Mouse (Mus musculus): ENCODE measurements around the gene 2610507B11Rik. TPM values are rescaled to one million over a fixed set of nuclear protein-coding genes. Genes with fewer than 3 reads are reported as not detected.

Gene 2610507B11Rik
- polyA plus RNA-seq, 1 experiment from 2014 or later = 192 TPM

DNA sequence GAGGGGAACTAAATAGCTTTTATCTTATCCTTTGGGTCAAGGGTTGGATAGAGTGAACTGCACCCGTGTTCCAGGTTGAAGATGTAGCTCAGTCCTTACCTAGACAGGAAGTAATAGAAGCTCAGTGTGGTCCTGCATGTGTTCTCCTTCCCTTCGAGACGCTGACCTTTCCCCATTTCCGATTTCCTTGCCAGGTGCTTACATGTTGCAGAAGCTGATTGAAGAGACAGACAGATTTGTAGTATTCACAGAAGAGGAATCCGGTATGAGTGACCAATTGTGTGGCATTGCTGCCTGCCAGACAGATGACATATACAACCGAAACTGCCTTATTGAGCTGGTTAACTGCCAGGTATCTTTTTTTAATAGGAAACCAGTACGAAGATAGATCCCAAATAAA is 17.3 kb downstream of the 2610507B11Rik start:
- in situ Hi-C loops (cut with MboI; ENCODE audit: low pct_unique_long_range_greater_than_20kb) = no loop called here
- ATAC-seq (no peak), DNase-seq (ENCODE audit: low read depth, low spot score) (no peak)
- ChIA-PET POLR2A (interaction anchor here (1.0 kb wide), 1 partner anchor 9 kb away, joined by 3 read pairs; no protein-coding TSS in a partner anchor), CTCF (interaction anchor here (1.7 kb wide), 1 partner anchor 16 kb away, joined by 9 read pairs; no protein-coding TSS in a partner anchor)
- no peaks in the 10 kb centered on the region for H3K27me3 ChIP-seq
- TF ChIP-seq CTCF (IDR thresholded peaks at IDR 0.05) = no peak

DNA sequence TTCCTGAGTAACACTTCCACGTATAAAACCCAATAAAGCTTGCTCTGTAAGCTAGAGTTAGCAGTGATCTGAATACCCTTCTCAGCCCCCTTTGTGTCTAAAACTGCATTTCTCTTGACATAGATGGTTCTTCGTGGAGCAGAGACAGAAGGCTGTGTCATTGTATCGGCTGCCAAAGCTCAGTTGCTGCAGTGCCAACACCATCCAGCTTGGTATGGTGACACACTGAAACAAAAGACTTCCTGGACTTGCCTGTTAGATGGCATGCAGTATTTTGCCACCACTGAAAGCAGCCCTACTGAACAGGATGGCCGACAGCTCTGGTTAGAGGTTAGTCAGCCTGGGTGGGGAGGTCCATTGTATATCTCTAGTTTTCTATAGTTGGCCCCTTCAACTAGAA is 18.0 kb downstream of the 2610507B11Rik start:
- ChIA-PET POLR2A (interaction anchor here (1.0 kb wide), 1 partner anchor 8 kb away, joined by 3 read pairs; no protein-coding TSS in a partner anchor), CTCF (interaction anchor here (1.7 kb wide), 1 partner anchor 16 kb away, joined by 9 read pairs; no protein-coding TSS in a partner anchor)
- TF ChIP-seq CTCF (IDR thresholded peaks at IDR 0.05) = no peak
- in situ Hi-C loops (cut with MboI; ENCODE audit: low pct_unique_long_range_greater_than_20kb) = no loop called here
- DNase-seq (ENCODE audit: low read depth, low spot score) (no peak), ATAC-seq (no peak)
- no peaks in the 10 kb centered on the region for H3K27me3 ChIP-seq

DNA sequence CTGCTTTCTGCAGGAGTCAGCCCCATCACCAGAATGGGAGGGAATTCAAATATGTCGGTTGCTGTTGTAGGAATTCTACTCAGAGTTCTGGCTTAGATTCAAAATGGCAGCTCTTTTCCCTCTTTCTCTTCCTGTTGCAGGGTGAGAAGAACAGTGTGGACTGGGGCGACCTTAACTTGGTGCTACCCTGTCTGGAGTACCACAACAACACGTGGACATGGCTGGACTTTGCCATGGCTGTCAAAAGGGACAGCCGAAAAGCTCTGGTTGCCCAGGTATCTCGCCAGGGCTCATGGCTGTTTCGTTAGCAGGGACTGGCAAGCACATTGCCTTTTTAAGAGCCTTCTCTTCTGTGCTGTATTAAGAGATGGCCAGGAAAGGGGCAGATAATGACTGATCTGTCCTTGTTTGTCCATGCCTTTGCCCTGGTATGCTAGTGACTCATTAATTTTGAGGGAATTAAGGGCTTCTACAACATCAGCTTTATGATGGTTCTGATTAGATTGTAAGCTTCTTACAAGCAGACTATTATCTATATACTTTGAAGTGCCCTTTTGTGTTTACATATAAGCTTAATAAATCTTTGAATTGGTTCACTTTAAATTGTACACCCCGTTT is 27.7 kb downstream of the 2610507B11Rik start:
- no peak for ATAC-seq
- ChIA-PET CTCF (interaction anchor here (0.8 to 1.1 kb wide), 2 partner anchors 12 to 16 kb away, joined by 4 to 5 read pairs; partner anchors contain the start of gene Spag5), POLR2A (interaction anchor here (0.8 kb wide), 1 partner anchor 12 kb away, joined by 4 read pairs; the partner anchor contains the start of gene Spag5)
- no peak for TF ChIP-seq CTCF (IDR thresholded peaks at IDR 0.05)
- DNase-seq (ENCODE audit: low read depth, low spot score) = no peak
- H3K27me3 ChIP-seq = no peaks in the 10 kb centered on the region
- in situ Hi-C loops (cut with MboI; ENCODE audit: low pct_unique_long_range_greater_than_20kb) = no loop called here

DNA sequence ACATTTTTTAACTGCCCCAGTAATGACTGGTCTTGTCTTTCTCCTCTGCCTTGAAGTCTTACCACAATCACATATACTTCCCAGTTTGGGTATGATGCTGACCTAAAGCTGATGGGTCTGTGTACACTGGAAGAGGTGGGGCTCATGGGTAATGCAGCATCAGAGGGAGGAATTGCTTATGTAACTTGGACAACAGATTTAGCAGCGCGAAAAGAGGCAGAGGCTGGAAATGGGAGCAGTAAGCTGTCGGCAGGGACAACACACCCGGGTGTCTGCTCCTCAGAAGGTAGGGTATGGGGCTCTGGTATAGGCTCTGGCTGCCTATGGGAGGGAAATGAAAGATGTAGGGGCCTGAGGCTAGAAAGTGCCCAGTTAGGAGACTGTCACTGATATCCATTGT is 29.1 kb downstream of the 2610507B11Rik start, which contains the start of gene BC030499:
Gene BC030499, plus strand, starts transcription at position 188 of the 400 bp plus-strand sequence.
- CTCF ChIA-PET = no interaction called here

DNA sequence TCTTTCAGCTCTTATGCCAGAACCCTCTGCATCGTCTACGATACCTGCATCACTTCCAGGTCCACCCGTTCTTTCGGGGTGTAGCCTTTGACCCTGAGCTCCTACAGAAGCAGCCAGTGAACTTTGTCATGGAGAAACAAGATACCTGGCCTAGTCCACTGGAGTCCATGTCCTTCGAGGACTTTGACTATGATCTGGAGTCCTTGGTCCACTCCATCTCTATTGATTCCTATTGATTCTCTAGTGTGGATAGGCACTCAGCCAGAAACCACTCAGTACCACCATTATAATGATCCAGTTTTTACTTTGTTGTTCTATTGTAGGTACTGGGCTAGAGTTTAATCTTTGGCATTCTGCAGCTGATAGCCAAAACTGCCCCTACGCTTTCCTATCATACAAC is 33.0 kb downstream of the 2610507B11Rik start:
- TF ChIP-seq CTCF (IDR thresholded peaks at IDR 0.05) = no peak
- POLR2A ChIA-PET = interaction anchor here (0.9 kb wide), 1 partner anchor 18 kb away, joined by 6 read pairs; no protein-coding TSS in a partner anchor
- no peak for ATAC-seq
- no peaks in the 10 kb centered on the region for H3K27me3 ChIP-seq
- DNase-seq (ENCODE audit: low read depth, low spot score) = no peak
- in situ Hi-C loops (cut with MboI; ENCODE audit: low pct_unique_long_range_greater_than_20kb) = no loop called here
- CTCF ChIA-PET = interaction anchor here (1.3 kb wide), 1 partner anchor 26 kb away, joined by 4 read pairs; no protein-coding TSS in a partner anchor

More for the DNA sequence above, 29.1 kb downstream of the 2610507B11Rik start, which contains the start of gene BC030499:
- in situ Hi-C loops (cut with MboI; ENCODE audit: low pct_unique_long_range_greater_than_20kb) = no loop called here
- TF ChIP-seq CTCF (IDR thresholded peaks at IDR 0.05) = no peak
- POLR2A ChIA-PET = no interaction called here
- DNase-seq (ENCODE audit: low read depth, low spot score) (no peak), ATAC-seq (no peak)
- no peaks in the 10 kb centered on the region for H3K27me3 ChIP-seq

DNA sequence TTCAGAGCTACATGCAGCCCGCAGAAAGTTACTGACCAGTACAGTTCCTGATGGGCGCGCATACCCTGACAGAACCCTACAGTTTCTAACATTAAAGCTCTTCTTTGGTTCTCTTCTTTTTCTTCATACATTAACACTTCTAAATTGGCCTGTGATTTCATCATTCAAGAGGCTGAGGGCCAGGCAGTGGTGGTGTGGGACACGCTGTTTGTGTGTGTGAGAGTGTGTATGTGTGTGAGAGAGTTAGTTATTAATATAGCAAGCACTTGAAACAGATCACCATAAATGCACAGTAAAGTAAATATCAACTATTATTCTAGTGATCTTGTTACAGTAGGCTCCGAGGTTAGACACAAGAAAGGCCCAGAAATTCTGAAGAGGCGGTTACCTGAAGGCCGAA is 39.4 kb downstream of the 2610507B11Rik start:
- no peak for DNase-seq (ENCODE audit: low read depth, low spot score)
- POLR2A ChIA-PET = interaction anchor here (0.8 kb wide), 1 partner anchor 11 kb away, joined by 4 read pairs; no protein-coding TSS in a partner anchor

DNA sequence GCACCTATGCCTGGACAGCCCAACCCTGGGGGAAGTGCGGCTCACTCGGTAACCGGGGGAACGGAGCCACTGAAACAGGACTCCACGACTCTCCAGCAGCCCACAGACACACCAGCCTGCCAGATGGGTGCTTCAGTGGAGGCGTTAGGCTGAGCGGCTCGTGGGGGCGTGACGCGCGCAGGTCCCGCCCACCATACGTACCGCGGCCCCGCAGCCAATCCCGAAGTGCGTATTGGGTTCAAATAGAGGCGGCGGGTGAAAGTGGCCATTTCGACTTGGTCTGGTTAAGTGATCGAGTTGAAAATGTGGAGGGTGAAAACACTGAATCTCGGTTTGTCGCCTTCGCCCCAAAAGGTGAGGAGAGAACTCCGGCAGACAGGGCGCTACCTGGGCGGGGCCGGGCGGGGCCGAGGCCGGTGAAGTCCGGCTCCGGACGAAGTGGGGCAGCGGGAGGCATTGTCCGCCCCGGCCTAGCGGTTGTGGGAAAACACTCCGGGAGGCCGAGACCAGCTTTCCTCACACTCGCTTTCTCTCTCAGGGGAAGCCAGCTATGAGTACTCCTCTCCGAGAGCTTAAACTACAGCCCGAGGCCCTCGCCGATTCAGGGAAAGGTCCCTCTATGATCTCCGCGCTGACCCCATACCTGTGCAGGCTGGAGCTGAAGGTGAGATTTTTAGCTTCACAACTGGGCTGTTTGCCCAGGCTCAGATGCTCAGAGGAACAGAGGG is 40.0 kb downstream of the 2610507B11Rik start, which contains the start of gene Spag5:
Gene Spag5, plus strand, starts transcription at position 173 of the 728 bp plus-strand sequence.
- no peak for TF ChIP-seq CTCF (IDR thresholded peaks at IDR 0.05)
- in situ Hi-C loops (cut with MboI; ENCODE audit: low pct_unique_long_range_greater_than_20kb) = no loop called here
- ATAC-seq (peak; percentile 95), DNase-seq (ENCODE audit: low read depth, low spot score) (peak; percentile 37)
- H3K27me3 ChIP-seq = no peaks in the 10 kb centered on the region
- ChIA-PET CTCF (interaction anchor here (1.1 to 2.1 kb wide), 2 partner anchors 12 to 17 kb away, joined by 4 to 5 read pairs; no protein-coding TSS in a partner anchor), POLR2A (interaction anchor here (0.6 to 1.0 kb wide), 3 partner anchors 12 to 19 kb away, joined by 3 to 4 read pairs (median 4); no protein-coding TSS in a partner anchor)

More for the DNA sequence above, 39.4 kb downstream of the 2610507B11Rik start:
- no peak for ATAC-seq
- no peaks in the 10 kb centered on the region for H3K27me3 ChIP-seq
- no peak for TF ChIP-seq CTCF (IDR thresholded peaks at IDR 0.05)
- in situ Hi-C loops (cut with MboI; ENCODE audit: low pct_unique_long_range_greater_than_20kb) = no loop called here
- CTCF ChIA-PET = interaction anchor here (2.1 kb wide), 1 partner anchor 11 kb away, joined by 5 read pairs; no protein-coding TSS in a partner anchor

DNA sequence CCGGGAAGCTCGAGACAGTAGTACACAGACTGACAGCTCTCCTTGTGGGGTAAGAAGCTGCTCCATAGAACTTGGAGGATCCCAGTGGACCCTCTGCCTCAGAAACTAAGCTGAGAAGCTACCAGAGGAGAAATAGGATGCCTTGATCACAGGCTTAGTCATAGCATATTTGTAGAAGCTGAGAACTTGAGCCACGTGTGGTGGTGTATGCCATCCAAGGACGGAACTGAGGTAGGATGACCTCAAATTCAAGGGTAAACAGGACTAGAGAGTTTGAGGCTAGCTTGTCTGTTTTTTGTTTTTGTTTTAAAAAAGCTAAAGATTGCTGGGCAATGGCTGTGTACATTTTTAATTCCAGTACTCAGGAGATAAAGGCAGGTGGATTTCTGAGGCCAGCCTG is 43.7 kb downstream of the 2610507B11Rik start:
- ChIA-PET POLR2A (interaction anchor here (0.9 to 1.6 kb wide), 2 partner anchors 22 to 33 kb away, joined by 3 read pairs; partner anchors contain the start of gene Pigs), CTCF (interaction anchor here (0.7 to 1.3 kb wide), 6 partner anchors 14 to 93 kb away, joined by 3 to 4 read pairs (median 4); no protein-coding TSS in a partner anchor)
- H3K27me3 ChIP-seq = no peaks in the 10 kb centered on the region
- ATAC-seq (no peak), DNase-seq (ENCODE audit: low read depth, low spot score) (no peak)
- in situ Hi-C loops (cut with MboI; ENCODE audit: low pct_unique_long_range_greater_than_20kb) = no loop called here
- TF ChIP-seq CTCF (IDR thresholded peaks at IDR 0.05) = no peak

DNA sequence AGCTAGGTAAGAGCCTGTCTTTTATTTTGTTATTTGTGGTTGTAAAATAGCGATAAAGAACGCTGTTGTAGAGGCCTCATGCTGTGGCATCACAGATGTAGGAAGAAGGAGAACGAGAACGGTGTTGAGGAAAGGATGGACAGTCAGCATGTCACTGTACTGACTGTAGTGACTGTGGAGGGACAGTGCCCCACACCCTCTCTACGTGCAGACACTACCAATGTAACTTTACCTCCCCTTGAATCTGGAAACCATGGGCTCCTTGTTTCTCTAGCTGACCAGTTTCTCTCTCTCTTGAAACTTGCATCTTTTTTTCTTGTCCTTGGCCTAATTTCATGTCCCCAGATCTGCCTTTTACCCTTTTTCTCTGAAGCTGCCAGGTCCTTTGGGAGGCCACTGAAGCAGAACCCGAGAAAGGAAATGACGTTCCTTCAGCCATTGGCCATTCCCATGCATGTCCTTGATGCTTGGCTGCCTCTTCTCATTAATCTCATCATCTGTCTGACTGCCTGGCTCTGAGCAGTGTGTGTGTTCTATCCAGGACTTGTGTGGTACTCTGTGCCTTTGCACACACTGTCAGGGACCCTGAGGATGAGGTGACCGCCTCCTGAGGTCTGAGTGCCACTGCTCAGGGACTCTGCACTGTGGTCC is 49.4 kb downstream of the 2610507B11Rik start:
- no peaks in the 10 kb centered on the region for H3K27me3 ChIP-seq
- ChIA-PET POLR2A (no interaction called here), CTCF (interaction anchor here (0.8 to 1.2 kb wide), 2 partner anchors 8 to 48 kb away, joined by 4 read pairs; no protein-coding TSS in a partner anchor)
- in situ Hi-C loops (cut with MboI; ENCODE audit: low pct_unique_long_range_greater_than_20kb) = no loop called here
- TF ChIP-seq CTCF (IDR thresholded peaks at IDR 0.05) = no peak
- ATAC-seq = no peak
- no peak for DNase-seq (ENCODE audit: low read depth, low spot score)

DNA sequence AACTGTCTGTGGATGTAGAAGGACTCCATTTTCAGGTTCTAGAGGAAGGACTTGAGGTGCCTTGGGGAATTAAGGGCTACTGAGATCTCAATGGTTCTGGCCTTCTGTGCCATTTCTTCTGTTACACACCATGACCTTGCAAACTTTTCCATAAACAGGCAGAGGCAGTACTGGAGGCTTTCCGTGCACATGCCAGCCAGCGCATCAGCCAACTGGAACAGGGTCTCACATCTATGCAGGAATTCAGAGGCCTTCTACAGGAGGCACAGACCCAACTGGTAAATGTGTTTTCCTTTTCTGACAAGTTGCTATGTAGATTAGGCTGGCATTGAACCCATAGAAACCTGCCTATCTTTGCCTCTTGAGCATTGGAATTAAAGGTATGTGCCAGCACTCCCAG is 52.1 kb downstream of the 2610507B11Rik start:
- POLR2A ChIA-PET = no interaction called here
- DNase-seq (ENCODE audit: low read depth, low spot score) = no peak
- no peak for ATAC-seq
- in situ Hi-C loops (cut with MboI; ENCODE audit: low pct_unique_long_range_greater_than_20kb) = no loop called here
- no peaks in the 10 kb centered on the region for H3K27me3 ChIP-seq
- CTCF ChIA-PET = no interaction called here
- no peak for TF ChIP-seq CTCF (IDR thresholded peaks at IDR 0.05)

Measured in Patski (cell line).